Mouse (Mus musculus): Measurements from ENCODE around the gene Myadm.
A peak's percentile ranks its signal among the peaks of the same experiment; 100 is the strongest.
"Not testable (repeated sequence)": the region's sequence is repeated elsewhere in the genome, so short reads cannot be mapped to it uniquely, and the experiment has no call there.

Myadm gene

DNA sequence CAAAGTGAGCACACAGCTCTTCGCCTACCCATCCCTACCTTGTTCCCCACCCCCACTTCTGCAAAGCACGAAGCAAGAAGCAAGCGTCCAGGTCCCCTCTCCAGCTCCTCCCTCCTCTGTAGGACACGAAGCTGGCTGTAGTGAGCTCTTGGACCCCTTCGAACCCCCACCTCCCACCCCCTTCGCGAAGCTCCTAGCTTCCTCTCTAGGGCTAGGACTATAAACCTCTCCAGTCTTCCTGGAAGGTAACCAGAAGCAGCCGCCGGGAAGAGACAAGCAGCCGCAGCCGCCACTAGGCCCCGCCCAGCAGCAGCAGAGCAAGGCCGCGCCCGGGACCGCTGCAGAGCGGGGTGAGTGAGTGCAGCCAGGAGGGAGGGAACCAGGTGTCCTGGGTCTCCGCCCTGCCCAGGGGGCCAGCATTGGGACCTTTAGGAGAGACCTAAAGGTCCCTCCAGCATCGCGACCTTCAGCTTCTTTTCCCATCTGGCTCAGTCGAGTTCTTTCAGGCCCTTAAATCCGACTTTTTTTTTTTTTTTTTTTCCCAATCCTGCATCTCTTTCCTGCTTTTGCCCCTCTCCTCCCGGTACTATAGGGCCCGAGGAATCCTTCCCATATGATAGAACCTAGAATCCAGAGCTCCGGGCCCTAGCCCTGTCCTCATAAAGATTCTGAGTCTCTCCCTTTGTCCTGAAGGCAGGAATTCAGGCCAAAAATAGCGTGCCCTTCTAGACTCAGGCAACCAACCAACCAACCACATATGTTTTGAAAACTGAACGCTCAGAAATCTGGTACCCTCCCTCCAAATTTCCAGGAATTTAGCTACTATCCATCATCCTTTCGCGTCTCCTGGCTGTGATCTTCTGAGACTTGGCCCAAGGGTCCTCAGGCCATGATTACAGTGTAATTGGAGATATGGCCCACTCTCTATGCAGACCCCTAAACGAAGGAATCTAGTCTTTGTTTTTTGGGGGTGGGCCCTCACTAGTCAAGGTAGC is at the start of gene Myadm, which contains the start of gene Prkcg:
Gene Myadm, plus strand, starts transcription at position 105 of the 995 bp plus-strand sequence.
Gene Prkcg, plus strand, starts transcription at position 204 of the 995 bp plus-strand sequence.
- DNase-seq: peak; percentile 90

DNA sequence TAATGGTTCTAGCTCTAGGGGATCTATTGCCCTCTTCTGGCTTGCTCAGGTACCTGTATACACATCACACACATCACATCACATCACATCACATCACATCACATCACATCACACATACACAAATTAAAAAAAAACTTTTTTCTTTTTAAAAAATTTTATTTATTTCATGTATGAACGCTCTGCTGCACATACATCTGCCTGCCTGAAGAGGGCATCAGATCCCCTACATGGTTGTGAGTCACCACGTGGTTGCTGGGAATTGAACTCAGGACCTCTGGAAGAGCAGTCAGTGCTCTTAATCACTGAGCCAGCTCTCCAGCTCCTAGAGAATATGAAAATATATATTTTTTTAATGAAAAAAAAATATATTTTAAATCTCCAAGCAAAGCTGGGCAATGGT is 49.7 kb upstream of the Myadm start:
- DNase-seq: no peak

DNA sequence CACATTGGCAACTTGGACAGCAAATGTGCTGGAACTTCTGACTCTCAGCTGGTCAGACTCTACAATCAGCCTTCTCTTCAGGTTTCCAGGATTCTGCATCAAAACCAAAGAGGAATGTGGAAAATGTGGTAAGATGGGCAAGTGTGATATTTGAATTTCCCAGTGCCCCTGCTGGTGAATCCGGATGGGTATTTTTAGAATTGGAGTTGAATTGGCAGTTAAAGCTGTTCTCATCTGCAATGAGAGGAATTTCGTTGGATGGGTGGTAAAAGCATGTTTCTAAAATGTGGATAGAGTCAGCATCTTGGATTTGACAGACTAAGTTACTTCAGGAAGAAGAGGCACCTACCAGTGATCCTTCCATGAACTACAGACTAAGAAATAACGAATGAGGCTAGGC is 28.2 kb upstream of the Myadm start:
- DNase-seq: no peak

DNA sequence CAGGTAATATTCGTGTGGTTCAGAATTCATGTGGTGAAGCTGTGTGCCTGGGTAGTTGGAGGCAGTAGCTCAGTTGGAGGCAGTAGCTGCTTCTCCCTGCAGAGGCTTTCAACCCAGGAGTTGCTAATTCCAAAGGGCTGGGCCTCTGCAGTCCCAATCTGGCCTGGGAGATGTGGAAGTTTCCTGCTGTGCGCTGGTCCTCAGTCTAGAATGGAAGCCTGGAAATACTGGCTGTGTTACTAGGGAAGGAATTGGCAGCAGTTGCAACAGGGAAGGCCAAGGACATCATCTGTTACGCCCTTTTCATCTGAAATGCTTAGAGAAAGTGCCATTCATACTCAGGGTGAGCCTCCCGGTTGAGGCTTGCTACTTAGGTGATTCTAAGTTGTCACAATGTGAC is 27.4 kb upstream of the Myadm start:
- no peak for DNase-seq

GRCm38 (mm10) chr7:3262789-3263188 is 26.1 kb upstream of the Myadm start:
- DNase-seq: peak; percentile 56

GRCm38 (mm10) chr7:3264390-3265022 is 24.4 kb upstream of the Myadm start:
- no peak for DNase-seq

- no peak for DNase-seq
Observed at GRCm38 (mm10) chr7:3265311-3265710, 23.6 kb upstream of the Myadm start.

- no peak for DNase-seq
Observed at GRCm38 (mm10) chr7:3267261-3267660, 21.6 kb upstream of the Myadm start.

GRCm38 (mm10) chr7:3267888-3268287 is 21.0 kb upstream of the Myadm start:
- DNase-seq: no peak

DNA sequence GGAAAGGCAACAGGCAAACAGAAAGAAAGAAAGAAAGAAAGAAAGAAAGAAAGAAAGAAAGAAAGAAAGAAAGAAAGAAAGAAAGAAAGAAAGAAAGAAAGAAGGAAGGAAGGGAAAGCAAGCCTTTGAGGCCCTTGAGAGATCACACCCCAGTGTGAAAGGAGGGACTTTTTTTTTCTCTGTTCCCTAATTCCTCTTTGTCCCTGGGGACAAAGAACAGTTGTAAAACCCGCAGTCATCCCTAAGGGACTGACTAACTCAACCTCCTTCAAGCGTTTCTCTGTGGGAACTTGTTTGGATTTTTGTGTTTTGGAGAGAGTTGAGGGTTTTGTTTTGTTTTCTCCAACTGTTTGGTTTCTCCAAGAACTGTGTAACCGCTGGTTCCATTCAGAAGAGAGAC is 20.6 kb upstream of the Myadm start:
- no peak for DNase-seq

DNA sequence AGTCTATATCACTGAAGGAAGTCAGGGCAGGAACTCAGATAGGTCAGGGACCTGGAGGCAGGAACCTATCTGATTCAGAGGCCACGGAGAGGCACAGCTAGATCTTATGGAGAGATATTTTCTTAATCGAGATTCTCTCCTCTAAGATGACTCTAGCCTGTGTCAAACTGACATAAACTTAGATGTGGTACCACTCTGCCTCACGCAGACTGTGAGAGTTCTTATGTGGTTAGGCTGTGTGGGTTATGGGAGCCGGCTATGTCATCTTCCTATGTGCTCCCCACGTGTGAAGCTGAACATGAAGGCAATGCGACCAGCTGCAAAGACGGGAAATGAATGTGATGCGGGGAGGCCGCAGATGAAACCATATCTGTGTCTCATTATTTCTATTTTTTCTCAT is 16.7 kb upstream of the Myadm start:
- no peak for DNase-seq

GRCm38 (mm10) chr7:3275455-3276170 is 13.3 kb upstream of the Myadm start:
- no peak for DNase-seq

GRCm38 (mm10) chr7:3276781-3277180 is 12.1 kb upstream of the Myadm start:
- not testable (repeated sequence) for DNase-seq

DNA sequence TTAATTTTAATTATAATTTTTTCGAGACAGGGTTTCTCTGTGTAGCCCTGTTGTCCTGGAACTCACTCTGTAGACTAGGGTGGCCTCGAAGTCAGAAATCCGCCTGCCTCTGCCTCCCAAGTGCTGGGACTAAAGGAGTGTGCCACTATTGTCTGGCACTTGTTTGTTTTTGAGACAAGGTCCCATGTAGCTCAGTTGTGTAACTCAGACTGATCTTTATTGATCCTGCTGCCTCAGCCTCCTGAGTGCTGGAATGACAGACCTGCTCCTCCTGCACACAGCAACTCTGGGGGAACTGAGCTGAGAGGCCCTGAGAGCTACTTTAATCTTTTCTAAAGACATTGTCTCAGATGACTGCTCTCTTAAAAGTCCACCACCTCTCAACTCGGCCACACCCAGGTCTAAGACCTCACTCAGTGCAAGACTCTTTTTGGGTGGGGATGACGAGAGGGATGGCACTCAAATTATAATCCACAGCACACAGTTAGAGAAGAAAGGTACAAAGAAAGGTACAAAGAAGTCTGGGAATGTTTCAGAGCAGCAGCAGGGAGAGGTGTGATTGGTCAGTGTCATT is 8.7 kb upstream of the Myadm start:
- no peak for DNase-seq

DNA sequence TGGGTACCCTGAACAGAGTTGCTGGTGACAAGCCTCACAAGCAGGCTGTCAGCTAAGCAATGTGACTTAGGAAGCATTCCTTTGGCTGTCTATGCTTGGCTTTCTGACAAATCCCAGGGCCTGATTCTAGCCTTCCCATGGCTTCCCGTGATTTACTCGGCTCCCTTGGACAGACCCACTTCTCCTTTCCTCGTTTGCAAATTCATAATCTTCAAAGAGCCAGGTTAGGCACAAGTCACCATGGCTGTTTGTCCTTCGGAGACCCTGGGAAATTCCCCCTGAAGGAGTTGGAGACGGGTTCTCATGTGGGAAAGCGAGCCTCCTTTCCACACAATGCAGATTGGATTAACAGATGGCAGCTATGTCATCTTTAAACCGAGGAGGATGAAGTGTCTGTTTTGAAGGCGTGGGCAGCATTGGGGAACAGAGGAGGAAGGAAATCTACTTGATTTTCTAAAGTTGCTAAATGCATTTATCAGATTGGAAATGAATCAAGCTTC is 8.2 kb upstream of the Myadm start:
- peak; percentile 48 for DNase-seq

DNA sequence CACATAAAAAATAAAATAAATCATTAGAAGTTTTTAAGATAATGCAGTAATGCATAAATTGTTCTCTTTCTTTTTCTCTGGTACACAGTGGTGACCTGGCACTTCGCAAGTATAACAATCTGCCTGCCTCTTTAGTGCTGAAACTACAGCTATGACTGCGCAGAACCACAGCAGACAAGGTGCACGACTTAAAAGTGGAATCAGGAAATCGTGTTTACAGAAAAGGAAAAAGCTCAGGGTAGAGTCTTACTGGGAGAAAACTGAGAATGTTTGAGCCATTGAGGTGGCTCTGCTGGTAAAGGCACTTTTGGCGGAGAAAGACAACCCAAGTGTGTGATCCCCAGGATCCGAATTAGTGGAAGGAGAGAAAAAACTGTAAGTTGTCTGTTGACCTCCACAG is 7.1 kb upstream of the Myadm start:
- no peak for DNase-seq

- no peak for DNase-seq
Observed at GRCm38 (mm10) chr7:3283081-3283875, 5.6 kb upstream of the Myadm start.

GRCm38 (mm10) chr7:3284604-3285003 is 4.3 kb upstream of the Myadm start:
- no peak for DNase-seq

DNA sequence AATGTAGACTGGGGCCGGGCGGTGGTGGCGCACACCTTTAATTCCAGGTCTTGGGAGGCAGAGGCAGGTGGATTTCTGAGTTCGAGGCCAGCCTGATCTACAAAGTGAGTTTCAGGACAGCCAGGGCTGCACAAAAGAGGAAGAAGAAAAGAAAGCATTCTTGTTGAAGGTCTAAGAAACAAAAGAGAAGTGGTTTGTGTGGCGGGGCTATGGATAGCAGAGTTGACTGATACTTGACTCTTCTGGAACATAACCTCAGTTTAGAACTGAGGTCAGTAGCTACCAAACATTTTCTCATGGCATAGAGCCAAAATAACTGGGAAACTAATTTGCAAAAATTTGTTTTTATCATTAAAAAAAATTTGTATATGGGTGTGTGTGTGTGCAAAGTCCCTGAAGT is 2.8 kb upstream of the Myadm start:
- DNase-seq: no peak

- DNase-seq: no peak
Observed at GRCm38 (mm10) chr7:3287186-3287585, 1.7 kb upstream of the Myadm start.

- DNase-seq: peak; percentile 99
Observed at GRCm38 (mm10) chr7:3290257-3291033, 1.6 kb downstream of the Myadm start.
